Mouse (Mus musculus): ENCODE data around the gene Itgb5.

- TF ChIP-seq TAL1 (IDR thresholded peaks at IDR 0.05; ENCODE audit: low read length), result no peak
- no peak for TF ChIP-seq GATA1 (IDR thresholded peaks at IDR 0.05; ENCODE audit: low read length)
Observed at GRCm38 (mm10) chr16:33950830-33951229, 121.4 kb downstream of the Itgb5 start.

Data from erythroblast, embryonic 14.5 days (primary cell).